ENCODE assay signal across 16 mouse cellular contexts in the genomic region with DNA sequence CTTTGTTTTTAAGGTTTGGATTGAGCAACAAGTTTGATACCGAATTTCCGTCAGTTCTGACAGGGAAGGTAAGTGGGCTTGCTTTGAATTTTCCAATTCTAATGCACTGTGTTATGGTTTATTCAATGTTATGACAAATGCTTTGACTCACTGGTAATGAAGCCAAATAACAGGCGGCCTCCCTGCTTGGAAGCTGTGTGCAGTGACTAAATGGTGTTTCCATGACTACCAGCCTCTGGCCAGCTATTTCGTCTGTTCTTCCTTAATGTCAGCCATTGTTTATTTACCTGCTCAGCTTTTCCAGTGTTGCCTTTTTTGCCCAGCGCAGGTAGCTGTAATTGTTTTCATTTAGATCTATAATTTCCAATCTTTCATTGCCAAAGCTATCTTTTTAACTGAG. TPM values are rescaled to one million over a fixed set of nuclear protein-coding genes. Genes with fewer than 3 reads are reported as not detected.
A peak's percentile ranks its signal among the peaks of the same experiment; 100 is the strongest.
DNase-seq lines count a peak whose midpoint lies in the region; ATAC-seq lines count a peak whose summit lies in the region.
"Had no signal": no experiment of that assay in that cellular context is flagged by ENCODE, and none has a peak within 500 bp of the region (broad histone marks: within the 10 kb centered on the region; RNA-seq: fewer than 3 reads in every experiment).

No protein-coding gene starts in this region.

- intact Hi-C loops in left cerebral cortex, postnatal 25 days (cut with DNase I): no loop called here
- intact Hi-C loops in left cerebral cortex, postnatal 10 days (cut with DNase I): no loop called here

- H3K4me1 ChIP-seq in forebrain, embryonic 12.5 days: no peaks in the 10 kb centered on the region
- peaks cover 4% of the 10 kb centered on the region; the same call in 1 of the 2 replicates for H3K4me1 ChIP-seq in forebrain, embryonic 15.5 days
- H3K4me1 ChIP-seq: liver, embryonic 15.5 days had no signal

- H3K36me3 ChIP-seq in forebrain, embryonic 12.5 days (replicated peaks): no peaks in the 10 kb centered on the region
- no peaks in the 10 kb centered on the region for H3K36me3 ChIP-seq in forebrain, embryonic 15.5 days
- H3K36me3 ChIP-seq: liver, embryonic 15.5 days had no signal

- H3K9ac ChIP-seq in forebrain, embryonic 12.5 days: no peak overlapping the region
- H3K9ac ChIP-seq in forebrain, embryonic 15.5 days (replicated peaks): no peak overlapping the region
- H3K9ac ChIP-seq: liver, embryonic 15.5 days had no signal

- DNase-seq in left cerebral cortex, postnatal 25 days (ENCODE audit: low spot score in 2 of 2): peak; percentile 10 to 16
- no peak for DNase-seq in left cerebral cortex, postnatal 10 days (ENCODE audit: extremely low spot score in 1 of 2, low spot score in 2 of 2)
- peak; percentile 87 for DNase-seq in 3T3-L1 (ENCODE audit: low read depth, low spot score)
- peak; percentile 39 to 53 for DNase-seq in adrenal gland, postnatal 36 days
- DNase-seq in kidney, adult 11 months: no peak
- DNase-seq: B cell, adult 2 months; cerebellum, adult 11 months; thymus, postnatal 36 days had no signal

- H3K27ac ChIP-seq in forebrain, embryonic 12.5 days: no peak overlapping the region
- H3K27ac ChIP-seq in forebrain, embryonic 15.5 days (replicated peaks): no peak overlapping the region
- H3K27ac ChIP-seq: liver, embryonic 15.5 days had no signal

- H3K4me2 ChIP-seq in forebrain, embryonic 12.5 days: no peak overlapping the region
- H3K4me2 ChIP-seq in forebrain, embryonic 15.5 days (replicated peaks): no peak overlapping the region
- H3K4me2 ChIP-seq: liver, embryonic 15.5 days had no signal

- peak; percentile 46; the same call in 1 of the 2 replicates for ATAC-seq in forebrain, embryonic 12.5 days (ENCODE audit: low FRiP score)
- no peak for ATAC-seq in forebrain, embryonic 15.5 days (replicated peaks)
- ATAC-seq in erythroid progenitor cell, adult 5-6 weeks (replicated peaks; ENCODE audit: low FRiP score, poor library complexity, severe bottlenecking): no peak
- ATAC-seq: intestine, embryonic 16.5 days had no signal

- 45% methylated on average over 5 of the region's 5 CpGs for WGBS in forebrain, embryonic 12.5 days
- WGBS in forebrain, embryonic 15.5 days: 32% methylated on average over 5 of the region's 5 CpGs

- H3K9me3 ChIP-seq in forebrain, embryonic 12.5 days: no peaks in the 10 kb centered on the region
- no peaks in the 10 kb centered on the region for H3K9me3 ChIP-seq in forebrain, embryonic 15.5 days
- H3K9me3 ChIP-seq: liver, embryonic 15.5 days had no signal

- peaks cover 18% of the 10 kb centered on the region for H3K27me3 ChIP-seq in forebrain, embryonic 12.5 days
- H3K27me3 ChIP-seq in forebrain, embryonic 15.5 days: peaks cover 8% of the 10 kb centered on the region; the same call in 1 of the 2 replicates

- H3K4me3 ChIP-seq in forebrain, embryonic 12.5 days (replicated peaks): no peak overlapping the region
- H3K4me3 ChIP-seq in forebrain, embryonic 15.5 days: no peak overlapping the region
- H3K4me3 ChIP-seq: liver, embryonic 15.5 days had no signal

RNA-seq across cellular contexts. Expression of gene Chic1, which starts 9.9 kb away (rescaled TPM):
- 8.1 TPM in 2 replicates for polyA plus RNA-seq in forebrain, embryonic 12.5 days (2016; fragmentation: Nextera tagmentation; extraction: Ambion mirVana)
- polyA plus RNA-seq in forebrain, embryonic 15.5 days (2015; fragmentation: Nextera tagmentation; extraction: Ambion mirVana): 6.5 and 6.7 TPM in 2 replicates
- total RNA-seq in left cerebral cortex, postnatal 25 days (2021): 10 to 100 TPM; 18.6 to 19.0 TPM
- total RNA-seq in left cerebral cortex, postnatal 10 days (2021): 1 to 10 TPM; 8.3 TPM
- total RNA-seq in adrenal gland, postnatal 36 days (2021): 1 to 10 TPM; 6.6 to 6.9 TPM
- total RNA-seq in erythroid progenitor cell, adult 5-6 weeks (2015; ENCODE audit: low replicate concordance): not detected in 2 replicates
- not detected in 2 replicates for total RNA-seq in erythroid progenitor cell, adult 5-6 weeks (2017; ENCODE audit: low replicate concordance)

RNA-seq across cellular contexts. Expression of gene Cdx4, which starts 45.0 kb away (rescaled TPM):
- polyA plus RNA-seq in forebrain, embryonic 12.5 days (2016; fragmentation: Nextera tagmentation; extraction: Ambion mirVana): not detected in 2 replicates
- not detected in 2 replicates for polyA plus RNA-seq in forebrain, embryonic 15.5 days (2015; fragmentation: Nextera tagmentation; extraction: Ambion mirVana)
- not detected for total RNA-seq in left cerebral cortex, postnatal 25 days (2021)
- not detected for total RNA-seq in left cerebral cortex, postnatal 10 days (2021)
- not detected for total RNA-seq in adrenal gland, postnatal 36 days (2021)
- total RNA-seq in erythroid progenitor cell, adult 5-6 weeks (2015; ENCODE audit: low replicate concordance): not detected in 2 replicates
- total RNA-seq in erythroid progenitor cell, adult 5-6 weeks (2017; ENCODE audit: low replicate concordance): not detected in 2 replicates
- total RNA-seq: left cerebral cortex, adult 8-10 months had no signal
- polyA plus RNA-seq: embryonic facial prominence, embryonic 11.5 days; heart, embryonic 14.5 days; intestine, embryonic 16.5 days; liver, embryonic 15.5 days had no signal

RNA-seq across cellular contexts. Expression of gene Tsx, which starts 48.1 kb away (rescaled TPM):
- 0.49 TPM in 1 of 2 replicates, not detected in the other for polyA plus RNA-seq in forebrain, embryonic 12.5 days (2016; fragmentation: Nextera tagmentation; extraction: Ambion mirVana)
- 0.47 and 0.73 TPM in 2 replicates for polyA plus RNA-seq in forebrain, embryonic 15.5 days (2015; fragmentation: Nextera tagmentation; extraction: Ambion mirVana)
- total RNA-seq in left cerebral cortex, postnatal 25 days (2021): not detected
- total RNA-seq in left cerebral cortex, postnatal 10 days (2021): under 1 TPM in 1 of 2 experiments, not detected in 1; 0.45 TPM
- not detected for total RNA-seq in adrenal gland, postnatal 36 days (2021)
- total RNA-seq in erythroid progenitor cell, adult 5-6 weeks (2015; ENCODE audit: low replicate concordance): not detected in 2 replicates
- total RNA-seq in erythroid progenitor cell, adult 5-6 weeks (2017; ENCODE audit: low replicate concordance): not detected in 2 replicates
- total RNA-seq: left cerebral cortex, adult 8-10 months had no signal
- polyA plus RNA-seq: heart, embryonic 14.5 days; liver, embryonic 15.5 days had no signal

RNA-seq across cellular contexts. Expression of gene Gm26992, which starts 55.6 kb away (rescaled TPM):
- not detected in 2 replicates for polyA plus RNA-seq in forebrain, embryonic 12.5 days (2016; fragmentation: Nextera tagmentation; extraction: Ambion mirVana)
- polyA plus RNA-seq in forebrain, embryonic 15.5 days (2015; fragmentation: Nextera tagmentation; extraction: Ambion mirVana): not detected in 2 replicates
- not detected for total RNA-seq in left cerebral cortex, postnatal 25 days (2021)
- not detected for total RNA-seq in left cerebral cortex, postnatal 10 days (2021)
- not detected for total RNA-seq in adrenal gland, postnatal 36 days (2021)
- total RNA-seq in erythroid progenitor cell, adult 5-6 weeks (2015; ENCODE audit: low replicate concordance): not detected in 2 replicates
- total RNA-seq in erythroid progenitor cell, adult 5-6 weeks (2017; ENCODE audit: low replicate concordance): not detected in 2 replicates
- total RNA-seq: left cerebral cortex, adult 8-10 months had no signal
- polyA plus RNA-seq: embryonic facial prominence, embryonic 11.5 days; heart, embryonic 14.5 days; intestine, embryonic 16.5 days; liver, embryonic 15.5 days had no signal

Comparison
In these comparisons a context has a peak if more than half of its experiments do, and no peak if none do; other contexts are left out.
1. DNase-seq: peak in left cerebral cortex, postnatal 25 days (2 of 2), 3T3-L1 (single experiment) and adrenal gland, postnatal 36 days (2 of 2); none in left cerebral cortex, postnatal 10 days (0 of 2) and kidney, adult 11 months (single experiment).
2. RNA of gene Chic1, which starts 9.9 kb away (total RNA-seq): 18.6 to 19.0 TPM in left cerebral cortex, postnatal 25 days, 8.3 TPM in left cerebral cortex, postnatal 10 days and 6.6 to 6.9 TPM in adrenal gland, postnatal 36 days; not detected in erythroid progenitor cell, adult 5-6 weeks; every median in the first group is over 4 times any median in the second.